Mouse (Mus musculus): ENCODE results near the gene Brwd1.

DNA sequence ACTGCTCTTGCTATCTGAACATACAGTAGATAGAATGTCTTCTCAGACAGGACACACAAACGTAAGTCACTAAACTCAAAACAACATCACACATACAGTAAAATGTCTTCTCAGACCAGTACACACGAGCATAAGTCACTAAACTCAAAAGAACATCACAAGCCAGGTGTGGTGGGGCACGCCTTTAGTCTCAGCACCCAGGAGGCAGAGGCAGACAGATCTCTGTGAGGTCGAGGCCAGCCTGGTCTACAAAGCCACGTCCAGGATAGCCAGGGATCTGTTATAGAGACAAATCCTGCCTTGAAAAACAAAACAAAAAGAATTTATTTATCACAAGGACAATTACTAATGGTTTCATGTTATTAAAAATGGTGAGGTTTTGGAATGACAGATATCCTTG, 56.1 kb downstream of the Brwd1 start:
- TF ChIP-seq CTCF (IDR thresholded peaks at IDR 0.05; ENCODE audit: borderline replicate concordance, insufficient read depth, low read depth, low read length) (no peak), POLR2A (IDR thresholded peaks at IDR 0.05; ENCODE audit: borderline replicate concordance, insufficient read depth, low read length) (no peak)

All from cerebellum, adult 2 months (tissue).